Mouse (Mus musculus) hindbrain, embryonic 12.5 days (tissue): ENCODE data around the gene Xpot. TPM values are rescaled to one million over a fixed set of nuclear protein-coding genes. Genes with fewer than 3 reads are reported as not detected.

Experiments
- ATAC-seq: fragments of 200-750 bp; cut with Nextera tagmentation; 2 replicates; pipeline ENCODE4 v1.8.0; 2017; ENCODE audit warnings: moderate TSS enrichment; ENCODE audit not compliant: low FRiP score
- H3K27ac ChIP-seq: fragments of 300-500 bp; sonication (generic); 2 replicates; pipeline ENCODE4 v1.5.1; 2016; ENCODE audit warnings: mild to moderate bottlenecking
- H3K27me3 ChIP-seq: fragments of 300-500 bp; sonication (generic); 2 replicates; pipeline ENCODE4 v1.6.1; 2016; ENCODE audit warnings: mild to moderate bottlenecking
- H3K36me3 ChIP-seq: fragments of 300-500 bp; sonication (generic); 2 replicates; pipeline ENCODE4 v1.6.1; 2016; ENCODE audit warnings: mild to moderate bottlenecking
- H3K4me1 ChIP-seq: fragments of 300-500 bp; sonication (generic); 2 replicates; pipeline ENCODE4 v1.6.1; 2016
- H3K4me2 ChIP-seq: fragments of 300-500 bp; sonication (generic); replicated peaks from 2 replicates; pipeline ENCODE4 v1.6.1; 2016; ENCODE audit warnings: mild to moderate bottlenecking
- H3K4me3 ChIP-seq: fragments of 300-500 bp; sonication (generic); 2 replicates; pipeline ENCODE4 v1.5.1; 2016; ENCODE audit warnings: mild to moderate bottlenecking
- H3K9ac ChIP-seq: fragments of 300-500 bp; sonication (generic); 2 replicates; pipeline ENCODE4 v1.6.1; 2016; ENCODE audit warnings: mild to moderate bottlenecking, moderate library complexity
- H3K9me3 ChIP-seq: fragments of 300-500 bp; sonication (generic); replicated peaks from 2 replicates; pipeline ENCODE4 v1.6.1; 2016; ENCODE audit warnings: mild to moderate bottlenecking
- WGBS: fragments of 180-500 bp; shearing (Covaris S2); methylation state at CpG from one replicate; pipeline ENCODE4 v1.1.7; 2016; 5-methylcytosine and 5-hydroxymethylcytosine counted together
- polyA plus RNA-seq: library from polyadenylated mRNA; unstranded; fragments of >200 nt; fragmentation: Nextera tagmentation; extraction: Ambion mirVana; gene quantifications from 2 replicates; pipeline ENCODE4 v1.2.1, GENCODE M21; 2016

The Xpot gene
- 50.6 and 54.4 TPM in 2 replicates for polyA plus RNA-seq

DNA sequence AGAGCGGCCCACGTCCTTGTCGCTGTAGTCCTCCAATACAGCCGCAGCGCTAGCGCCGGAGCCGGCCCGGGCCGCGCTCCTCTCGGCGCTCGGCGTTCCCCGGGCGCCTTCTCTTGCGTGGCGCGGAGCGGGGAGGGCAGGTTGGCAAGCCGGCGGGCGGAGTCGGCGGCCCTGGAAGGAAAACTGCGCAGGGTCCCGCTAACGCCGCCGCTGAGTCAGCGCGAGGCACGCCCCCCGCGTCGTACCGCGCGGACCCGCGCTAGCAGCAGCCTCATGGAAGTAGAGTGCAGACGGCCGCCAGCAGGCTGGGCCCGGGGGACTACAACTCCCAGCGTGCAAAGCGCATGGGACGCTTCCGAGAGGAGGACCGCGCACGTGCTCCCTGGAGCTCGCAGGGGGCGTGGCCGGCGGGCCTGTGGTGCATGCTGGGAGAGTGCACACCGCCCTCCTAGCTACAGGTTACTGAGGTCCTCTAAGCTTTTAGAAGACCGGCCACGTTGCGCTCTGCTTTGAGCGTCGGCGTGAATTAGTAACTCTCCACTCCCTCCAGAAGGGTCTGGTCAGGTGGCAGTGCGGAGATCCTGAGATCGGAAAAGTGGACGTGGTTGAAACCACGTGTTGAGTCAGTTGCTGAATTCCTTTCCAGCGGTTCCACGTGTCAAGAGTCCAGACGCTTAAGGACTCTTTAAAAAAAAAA, at the start of gene Xpot:
TSS of gene Xpot (minus strand) at position 147 of the 697 bp plus-strand sequence.
- WGBS, result under 1% methylated on average over 70 of the region's 70 CpGs
- peaks cover 14% of the 10 kb centered on the region for H3K36me3 ChIP-seq
- H3K27ac ChIP-seq, result peak within 1 kb of the TSS; percentile 90
- peak within 1 kb of the TSS; percentile 77 for H3K9ac ChIP-seq
- no peaks in the 10 kb centered on the region for H3K27me3 ChIP-seq
- H3K4me3 ChIP-seq, result peak within 1 kb of the TSS; percentile 74
- H3K4me1 ChIP-seq, result peaks cover 10% of the 10 kb centered on the region
- H3K4me2 ChIP-seq, result peak within 1 kb of the TSS; percentile 63
- peak; percentile 100 for ATAC-seq
- no peaks in the 10 kb centered on the region for H3K9me3 ChIP-seq

- no peak overlapping the region for H3K9ac ChIP-seq
- ATAC-seq, result no peak
- no peaks in the 10 kb centered on the region for H3K4me1 ChIP-seq
- no peak overlapping the region for H3K4me3 ChIP-seq
- 86% methylated on average over 10 of the region's 10 CpGs for WGBS
- H3K36me3 ChIP-seq, result no peaks in the 10 kb centered on the region
- no peak overlapping the region for H3K27ac ChIP-seq
- H3K27me3 ChIP-seq, result no peaks in the 10 kb centered on the region
- no peaks in the 10 kb centered on the region for H3K9me3 ChIP-seq
- H3K4me2 ChIP-seq, result no peak overlapping the region
These were observed 43.0 kb upstream of the Xpot start for GRCm38 (mm10) chr10:121669103-121669502.

DNA sequence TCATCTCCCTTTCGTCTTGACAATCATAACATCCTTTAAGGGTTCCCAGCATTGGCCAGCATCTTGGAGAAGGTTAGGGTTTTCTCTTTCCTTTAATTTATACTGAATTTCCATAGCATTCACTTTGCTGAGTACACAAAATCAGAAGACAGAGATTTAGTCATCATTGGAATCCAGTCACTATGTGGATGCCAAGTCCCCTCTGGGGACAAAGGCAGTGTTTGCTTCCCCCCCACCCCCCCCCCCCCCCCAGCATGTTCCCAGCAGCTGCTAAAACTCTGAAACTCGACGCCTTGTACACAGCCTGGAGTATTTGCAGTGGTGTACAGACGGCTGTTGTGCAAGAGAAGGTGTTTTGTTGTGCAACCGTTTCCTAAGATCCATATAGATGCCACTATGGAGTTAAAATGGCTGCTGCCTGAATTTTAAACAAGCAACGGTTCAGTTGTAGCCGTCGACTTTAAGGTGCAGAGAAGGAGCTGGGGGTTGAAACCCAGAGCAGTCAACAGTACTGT, 39.6 kb upstream of the Xpot start:
- no peak for ATAC-seq
- no peaks in the 10 kb centered on the region for H3K9me3 ChIP-seq
- no peak overlapping the region for H3K4me3 ChIP-seq
- H3K27me3 ChIP-seq, result no peaks in the 10 kb centered on the region
- no peak overlapping the region for H3K9ac ChIP-seq
- no peak overlapping the region for H3K4me2 ChIP-seq
- H3K27ac ChIP-seq, result no peak overlapping the region
- peaks cover 4% of the 10 kb centered on the region; the same call in 1 of the 2 replicates for H3K4me1 ChIP-seq
- no peaks in the 10 kb centered on the region for H3K36me3 ChIP-seq
- WGBS, result 75% methylated on average over 8 of the region's 8 CpGs

DNA sequence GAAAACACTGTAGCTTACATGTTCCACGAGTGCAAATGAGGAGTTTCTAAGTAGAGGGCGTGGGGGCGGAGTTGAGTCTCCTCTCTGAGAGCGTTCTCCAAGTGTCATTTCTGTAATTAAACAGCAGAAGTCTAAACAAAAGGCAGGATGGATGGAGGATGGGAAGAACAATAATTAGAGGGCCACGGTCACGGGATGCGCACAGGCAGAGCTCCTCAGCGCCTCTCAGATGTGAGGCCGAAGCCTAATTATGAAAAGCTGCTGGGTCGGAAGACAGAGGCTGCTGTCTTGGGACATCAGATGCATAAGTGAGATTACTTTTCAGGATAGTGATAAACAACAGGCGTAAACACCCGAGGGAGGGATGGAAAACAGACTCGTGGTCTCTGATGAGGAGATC, 37.5 kb upstream of the Xpot start:
- no peaks in the 10 kb centered on the region for H3K9me3 ChIP-seq
- no peak overlapping the region for H3K9ac ChIP-seq
- H3K4me2 ChIP-seq, result no peak overlapping the region; the same call in 1 of the 2 replicates
- no peaks in the 10 kb centered on the region for H3K27me3 ChIP-seq
- no peak overlapping the region for H3K4me3 ChIP-seq
- H3K4me1 ChIP-seq, result peaks cover 4% of the 10 kb centered on the region; the same call in 1 of the 2 replicates
- no peak for ATAC-seq
- no peaks in the 10 kb centered on the region for H3K36me3 ChIP-seq
- H3K27ac ChIP-seq, result no peak overlapping the region
- 57% methylated on average over 13 of the region's 13 CpGs for WGBS

GRCm38 (mm10) chr10:121662711-121663110, 36.6 kb upstream of the Xpot start:
- Histone ChIP-seq H3K4me2 (no peak overlapping the region), H3K36me3 (no peaks in the 10 kb centered on the region), H3K27me3 (no peaks in the 10 kb centered on the region), H3K9ac (no peak overlapping the region), H3K9me3 (no peaks in the 10 kb centered on the region), H3K27ac (no peak overlapping the region), H3K4me1 (peaks cover 4% of the 10 kb centered on the region; the same call in 1 of the 2 replicates), H3K4me3 (no peak overlapping the region)
- ATAC-seq, result no peak
- WGBS, result 91% methylated on average over 2 of the region's 2 CpGs

DNA sequence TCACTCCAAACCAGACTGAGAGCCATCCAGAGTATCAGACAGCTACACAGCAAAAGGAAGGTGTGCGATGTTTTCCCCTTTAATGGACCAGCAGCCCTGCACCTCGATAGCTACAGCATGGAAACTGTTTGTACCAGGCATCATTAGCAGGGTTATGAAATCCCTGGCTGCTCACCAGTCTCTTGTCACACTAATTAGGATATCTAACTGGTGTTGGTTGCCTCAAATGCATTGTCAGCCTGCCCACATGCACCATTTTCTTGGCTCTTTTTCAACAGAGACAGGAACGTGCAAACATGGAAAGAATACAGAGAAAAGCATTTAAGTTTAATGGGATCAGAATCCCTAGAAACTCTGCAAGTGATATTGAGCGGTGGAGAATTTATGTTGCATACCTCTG, 29.8 kb upstream of the Xpot start:
- Histone ChIP-seq H3K9me3 (no peaks in the 10 kb centered on the region), H3K4me1 (no peaks in the 10 kb centered on the region), H3K27ac (no peak overlapping the region), H3K36me3 (no peaks in the 10 kb centered on the region), H3K4me3 (no peak overlapping the region), H3K4me2 (no peak overlapping the region), H3K9ac (no peak overlapping the region), H3K27me3 (no peaks in the 10 kb centered on the region)
- WGBS, result 89% methylated on average over 4 of the region's 4 CpGs
- ATAC-seq, result no peak

GRCm38 (mm10) chr10:121653079-121653478, 26.9 kb upstream of the Xpot start:
- no peaks in the 10 kb centered on the region for H3K36me3 ChIP-seq
- no peak overlapping the region for H3K4me2 ChIP-seq
- 86% methylated on average over 1 of the region's 1 CpGs for WGBS
- no peaks in the 10 kb centered on the region for H3K4me1 ChIP-seq
- H3K27me3 ChIP-seq, result no peaks in the 10 kb centered on the region
- ATAC-seq, result no peak
- H3K27ac ChIP-seq, result no peak overlapping the region
- H3K9ac ChIP-seq, result no peak overlapping the region
- no peak overlapping the region for H3K4me3 ChIP-seq
- H3K9me3 ChIP-seq, result no peaks in the 10 kb centered on the region

GRCm38 (mm10) chr10:121646294-121646693, 20.2 kb upstream of the Xpot start:
- Histone ChIP-seq H3K36me3 (no peaks in the 10 kb centered on the region), H3K9me3 (no peaks in the 10 kb centered on the region), H3K4me2 (no peak overlapping the region), H3K27me3 (peaks cover 30% of the 10 kb centered on the region), H3K4me3 (no peak overlapping the region), H3K4me1 (peaks cover 11% of the 10 kb centered on the region), H3K9ac (no peak overlapping the region), H3K27ac (no peak overlapping the region)
- no peak for ATAC-seq
- WGBS, result 81% methylated on average over 6 of the region's 6 CpGs

GRCm38 (mm10) chr10:121642054-121642947, 16.2 kb upstream of the Xpot start:
- no peak for ATAC-seq
- peak overlapping the region; percentile 54 for H3K9ac ChIP-seq
- 4% methylated on average over 28 of the region's 28 CpGs for WGBS
- no peaks in the 10 kb centered on the region for H3K36me3 ChIP-seq
- peak overlapping the region; percentile 50 for H3K4me3 ChIP-seq
- peaks cover 41% of the 10 kb centered on the region for H3K27me3 ChIP-seq
- H3K4me1 ChIP-seq, result peaks cover 17% of the 10 kb centered on the region
- no peaks in the 10 kb centered on the region for H3K9me3 ChIP-seq
- H3K4me2 ChIP-seq, result peak overlapping the region; percentile 95
- H3K27ac ChIP-seq, result no peak overlapping the region

GRCm38 (mm10) chr10:121641272-121642053, 15.3 kb upstream of the Xpot start, which contains the start of gene D930020B18Rik:
TSS of gene D930020B18Rik (plus strand) at chr10:121641588.
- Histone ChIP-seq H3K36me3 (no peaks in the 10 kb centered on the region), H3K4me3 (peak within 1 kb of the TSS; percentile 50), H3K9ac (peak within 1 kb of the TSS; percentile 54), H3K27ac (no peak within 1 kb of the TSS), H3K4me1 (peaks cover 17% of the 10 kb centered on the region), H3K27me3 (peaks cover 41% of the 10 kb centered on the region), H3K9me3 (no peaks in the 10 kb centered on the region), H3K4me2 (peak within 1 kb of the TSS; percentile 95)
- under 1% methylated on average over 69 of the region's 69 CpGs for WGBS
- peak; percentile 49; the same call in 1 of the 2 replicates for ATAC-seq

GRCm38 (mm10) chr10:121640944-121641271, 14.8 kb upstream of the Xpot start:
- H3K4me3 ChIP-seq, result peak overlapping the region; percentile 50
- peak overlapping the region; percentile 95 for H3K4me2 ChIP-seq
- 18% methylated on average over 10 of the region's 10 CpGs for WGBS
- peaks cover 17% of the 10 kb centered on the region for H3K4me1 ChIP-seq
- no peaks in the 10 kb centered on the region for H3K36me3 ChIP-seq
- ATAC-seq, result no peak
- H3K27ac ChIP-seq, result no peak overlapping the region
- no peaks in the 10 kb centered on the region for H3K9me3 ChIP-seq
- H3K9ac ChIP-seq, result 0 out of 2 replicates have a peak overlapping the region, but pooled peaks have one; percentile 54
- peaks cover 41% of the 10 kb centered on the region for H3K27me3 ChIP-seq
